Mouse (Mus musculus) hindbrain, embryonic 14.5 days (tissue): ENCODE measurements around the gene Orai2. TPM values are rescaled to one million over a fixed set of nuclear protein-coding genes. Genes with fewer than 3 reads are reported as not detected.
"Not testable (repeated sequence)": the region's sequence is repeated elsewhere in the genome, so short reads cannot be mapped to it uniquely, and the experiment has no call there.

Source experiments
- ATAC-seq: fragments of 200-750 bp; cut with Nextera tagmentation; 2 replicates; pipeline ENCODE4 v1.8.0; 2017; ENCODE audit warnings: moderate number of reproducible peaks, mild to moderate bottlenecking, moderate TSS enrichment, moderate library complexity; ENCODE audit not compliant: low FRiP score
- DNase-seq: peaks from one replicate; pipeline ENCODE4 v3.0.0-alpha.2; 2015; ENCODE audit warnings: low spot score
- H3K27ac ChIP-seq: fragments of 300-500 bp; sonication (generic); 2 replicates; pipeline ENCODE4 v1.5.1; 2014; ENCODE audit warnings: mild to moderate bottlenecking, moderate library complexity
- H3K27me3 ChIP-seq: fragments of 300-500 bp; sonication (generic); 2 replicates; pipeline ENCODE4 v1.6.1; 2014; ENCODE audit warnings: mild to moderate bottlenecking, low read length, mixed read lengths; ENCODE audit not compliant: control insufficient read depth, insufficient read depth
- H3K36me3 ChIP-seq: fragments of 300-500 bp; sonication (generic); replicated peaks from 2 replicates; pipeline ENCODE4 v1.6.1; 2014; ENCODE audit not compliant: control insufficient read depth, insufficient read depth
- H3K4me1 ChIP-seq: fragments of 300-500 bp; sonication (generic); replicated peaks from 2 replicates; pipeline ENCODE4 v1.6.1; 2014; ENCODE audit warnings: antibody characterized with exemption, low read length, mixed read lengths; ENCODE audit not compliant: control insufficient read depth, insufficient read depth
- H3K4me2 ChIP-seq: fragments of 300-500 bp; sonication (generic); replicated peaks from 2 replicates; pipeline ENCODE4 v1.6.1; 2014; ENCODE audit warnings: mild to moderate bottlenecking, moderate library complexity
- H3K4me3 ChIP-seq: fragments of 300-500 bp; sonication (generic); replicated peaks from 2 replicates; pipeline ENCODE4 v1.5.1; 2014; ENCODE audit warnings: mild to moderate bottlenecking, low read length
- H3K9ac ChIP-seq: fragments of 300-500 bp; sonication (generic); 2 replicates; pipeline ENCODE4 v1.6.1; 2014
- H3K9me3 ChIP-seq: fragments of 300-500 bp; sonication (generic); 2 replicates; pipeline ENCODE4 v1.6.1; 2016; ENCODE audit warnings: low read length; ENCODE audit not compliant: control insufficient read depth
- WGBS: fragments of 180-500 bp; shearing (Covaris S2); extraction: QIAGEN DNeasy Blood & Tissue Kit; methylation state at CpG from one replicate; pipeline ENCODE4 v1.1.7; 2014; 5-methylcytosine and 5-hydroxymethylcytosine counted together
- polyA plus RNA-seq: library from polyadenylated mRNA; unstranded; fragments of >200 nt; fragmentation: Nextera tagmentation; extraction: Ambion mirVana; gene quantifications from 2 replicates; pipeline ENCODE4 v1.2.1, GENCODE M21; 2014

Gene Orai2
- polyA plus RNA-seq, 1 experiment from 2014 or later = 34.6 TPM

DNA sequence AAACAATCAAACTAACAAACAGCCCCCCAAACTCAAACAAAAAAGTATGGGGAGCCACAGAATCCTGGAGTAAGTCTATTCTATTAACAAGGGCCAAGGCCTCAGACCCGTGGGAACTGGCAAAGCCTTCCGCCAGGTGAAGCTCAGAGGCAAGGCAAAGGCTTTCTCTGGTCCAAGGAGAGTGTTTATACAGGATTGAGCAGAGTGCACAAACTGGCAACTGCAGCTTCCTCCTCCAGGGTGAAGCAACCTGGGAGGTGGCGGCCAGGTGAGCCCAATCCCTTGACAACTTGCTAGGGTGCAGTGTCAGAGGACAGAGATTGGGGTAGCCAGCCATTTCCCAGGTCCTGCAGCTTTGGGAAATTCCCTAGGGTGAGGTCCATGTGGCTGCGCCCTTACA is 3.2 kb downstream of the Orai2 start:
- Histone ChIP-seq H3K4me3 (no peak overlapping the region), H3K27me3 (no peaks in the 10 kb centered on the region), H3K4me2 (no peak overlapping the region), H3K9ac (no peak overlapping the region), H3K36me3 (peaks cover 5% of the 10 kb centered on the region), H3K4me1 (peaks cover 17% of the 10 kb centered on the region), H3K27ac (no peak overlapping the region), H3K9me3 (no peaks in the 10 kb centered on the region)
- DNase-seq = no peak
- WGBS = 93% methylated on average over 4 of the region's 4 CpGs
- no peak for ATAC-seq

DNA sequence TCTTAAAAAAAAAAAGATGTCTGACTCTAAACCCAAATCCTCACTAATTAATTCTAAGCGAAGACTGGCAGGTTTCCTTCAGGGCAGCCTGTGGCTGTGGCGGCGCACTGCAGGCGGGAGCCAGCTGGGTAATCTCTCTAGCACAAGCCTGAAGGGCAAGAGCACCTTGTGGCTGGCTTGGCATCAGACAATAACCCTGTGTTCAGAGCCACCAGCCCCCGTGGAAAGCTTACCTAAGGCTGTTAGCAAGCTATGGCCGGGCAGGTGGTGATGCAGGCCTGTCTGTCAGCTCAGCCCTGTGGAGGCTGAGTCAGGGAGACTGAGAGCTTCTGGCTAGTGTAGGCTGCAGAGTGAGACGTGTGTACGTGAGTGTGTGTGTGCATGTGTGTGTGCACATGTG is 5.3 kb downstream of the Orai2 start:
- DNase-seq = no peak

DNA sequence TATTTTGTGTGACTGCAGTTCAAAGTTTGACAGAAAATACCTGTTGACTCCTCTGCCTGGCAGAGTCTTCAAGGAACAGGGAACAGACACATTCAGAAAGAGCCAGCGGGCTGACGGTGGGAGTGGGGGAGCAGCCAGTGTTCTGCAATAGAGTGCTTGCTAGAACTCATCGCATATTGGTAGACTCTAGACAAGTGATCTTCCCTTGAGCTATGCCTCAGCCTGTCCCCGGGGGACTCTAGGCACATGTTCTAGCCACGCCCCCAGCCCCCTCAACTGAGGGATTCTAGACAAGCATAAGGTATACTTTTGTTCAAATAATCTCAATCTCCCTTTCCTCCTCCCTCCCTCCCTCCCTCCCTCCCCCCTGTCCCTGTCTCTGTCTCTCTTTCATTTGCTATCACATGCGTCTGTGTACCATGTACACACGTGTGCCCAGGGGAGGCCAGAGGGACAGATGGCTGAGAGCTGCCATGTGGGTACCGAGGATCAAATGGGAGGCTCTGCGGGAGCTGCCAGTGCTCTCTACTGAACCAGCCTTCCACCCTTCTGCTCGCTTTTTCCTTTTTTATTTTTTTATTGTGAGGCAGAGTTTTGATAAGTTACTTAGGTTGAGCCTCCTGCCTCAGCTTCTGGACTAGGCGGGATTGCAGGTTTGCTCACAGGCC is 6.6 kb downstream of the Orai2 start:
- Histone ChIP-seq H3K4me3 (no peak overlapping the region), H3K9me3 (no peaks in the 10 kb centered on the region), H3K27me3 (no peaks in the 10 kb centered on the region), H3K4me2 (no peak overlapping the region), H3K9ac (no peak overlapping the region), H3K36me3 (peaks cover 17% of the 10 kb centered on the region), H3K4me1 (no peaks in the 10 kb centered on the region), H3K27ac (no peak overlapping the region)
- no peak for DNase-seq
- ATAC-seq = no peak
- WGBS = 67% methylated on average over 11 of the region's 11 CpGs

More for the DNA sequence above, 5.3 kb downstream of the Orai2 start:
- Histone ChIP-seq H3K27me3 (no peaks in the 10 kb centered on the region), H3K9ac (no peak overlapping the region), H3K27ac (no peak overlapping the region), H3K36me3 (peaks cover 15% of the 10 kb centered on the region), H3K9me3 (no peaks in the 10 kb centered on the region), H3K4me2 (no peak overlapping the region), H3K4me3 (no peak overlapping the region), H3K4me1 (0 out of 2 replicates have a peak, but pooled peaks cover 6% of the 10 kb centered on the region)
- no peak for ATAC-seq
- 73% methylated on average over 8 of the region's 8 CpGs for WGBS

DNA sequence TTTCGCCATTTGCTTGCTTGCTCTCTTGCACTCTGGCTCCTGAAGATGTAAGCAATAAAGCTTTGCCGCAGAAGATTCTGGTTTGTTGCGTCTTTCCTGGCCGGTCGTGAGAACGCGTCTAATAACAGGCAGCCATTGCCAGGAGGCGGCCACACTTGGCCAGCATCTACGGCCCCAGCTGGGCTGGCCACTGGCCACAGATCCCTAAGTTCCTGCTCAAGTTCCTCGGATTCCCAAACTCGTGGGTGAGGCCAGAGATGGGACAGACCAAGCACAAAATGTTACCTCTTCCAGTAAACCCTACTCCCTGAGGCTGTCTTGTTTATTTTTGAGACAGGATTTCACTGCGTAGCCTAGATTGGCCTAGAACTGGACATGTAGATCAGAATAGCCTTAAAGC is 10.4 kb downstream of the Orai2 start:
- not testable (repeated sequence) for H3K9me3 ChIP-seq, H3K27me3 ChIP-seq, DNase-seq, H3K4me1 ChIP-seq, H3K9ac ChIP-seq, H3K27ac ChIP-seq, H3K4me3 ChIP-seq, H3K4me2 ChIP-seq, ATAC-seq
- WGBS = 90% methylated on average over 11 of the region's 12 CpGs
- peaks cover 12% of the 10 kb centered on the region for H3K36me3 ChIP-seq

DNA sequence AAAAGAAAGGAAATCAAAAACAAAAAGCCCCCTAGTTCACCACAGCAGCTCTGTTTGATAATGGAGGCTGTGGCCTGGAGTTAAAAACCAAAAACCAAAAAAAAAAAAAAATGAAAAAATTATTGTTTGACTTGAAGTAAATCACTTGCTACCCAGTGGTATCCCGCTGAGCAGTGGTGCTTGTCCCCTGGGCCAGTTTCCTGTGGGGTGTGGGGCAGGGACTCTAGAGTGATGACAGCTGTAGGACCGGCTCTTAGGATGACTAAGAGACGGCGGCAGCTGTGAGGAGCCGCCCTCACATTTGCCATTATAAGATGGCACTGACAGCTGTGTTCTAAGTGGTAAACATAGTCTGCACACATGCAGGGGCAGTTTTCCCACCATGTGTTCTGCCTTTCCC is 15.1 kb downstream of the Orai2 start:
- no peaks in the 10 kb centered on the region for H3K4me1 ChIP-seq
- H3K36me3 ChIP-seq = peaks cover 4% of the 10 kb centered on the region; the same call in 1 of the 2 replicates
- no peak overlapping the region for H3K4me3 ChIP-seq
- no peak overlapping the region for H3K9ac ChIP-seq
- ATAC-seq = no peak
- H3K9me3 ChIP-seq = no peaks in the 10 kb centered on the region
- WGBS = 91% methylated on average over 5 of the region's 5 CpGs
- H3K27ac ChIP-seq = no peak overlapping the region
- H3K4me2 ChIP-seq = no peak overlapping the region
- no peak for DNase-seq
- no peaks in the 10 kb centered on the region for H3K27me3 ChIP-seq

DNA sequence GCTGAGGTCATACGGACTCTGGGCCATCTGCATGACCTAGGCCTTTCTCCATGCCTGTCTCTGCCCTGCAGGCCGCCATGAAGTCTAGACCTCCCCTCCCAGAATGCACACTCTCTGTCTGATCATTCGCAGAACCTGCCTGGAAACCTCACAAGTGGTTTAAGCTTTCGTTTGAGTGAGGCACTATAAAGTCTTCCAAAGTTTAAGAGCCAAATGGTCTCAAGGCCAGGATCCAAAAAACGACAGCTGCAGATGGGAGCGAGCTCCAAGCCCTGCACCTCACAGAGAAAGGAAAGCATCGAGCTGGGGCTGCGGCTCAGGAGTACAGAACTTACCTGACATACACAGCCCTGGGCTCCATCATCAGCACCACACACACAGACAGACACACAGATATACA is 18.1 kb downstream of the Orai2 start:
- no peaks in the 10 kb centered on the region for H3K4me1 ChIP-seq
- DNase-seq = no peak
- H3K27ac ChIP-seq = no peak overlapping the region
- no peak overlapping the region for H3K9ac ChIP-seq
- 76% methylated on average over 8 of the region's 8 CpGs for WGBS
- H3K4me3 ChIP-seq = no peak overlapping the region
- no peak overlapping the region for H3K4me2 ChIP-seq
- H3K9me3 ChIP-seq = no peaks in the 10 kb centered on the region
- ATAC-seq = no peak
- H3K27me3 ChIP-seq = no peaks in the 10 kb centered on the region
- H3K36me3 ChIP-seq = no peaks in the 10 kb centered on the region

DNA sequence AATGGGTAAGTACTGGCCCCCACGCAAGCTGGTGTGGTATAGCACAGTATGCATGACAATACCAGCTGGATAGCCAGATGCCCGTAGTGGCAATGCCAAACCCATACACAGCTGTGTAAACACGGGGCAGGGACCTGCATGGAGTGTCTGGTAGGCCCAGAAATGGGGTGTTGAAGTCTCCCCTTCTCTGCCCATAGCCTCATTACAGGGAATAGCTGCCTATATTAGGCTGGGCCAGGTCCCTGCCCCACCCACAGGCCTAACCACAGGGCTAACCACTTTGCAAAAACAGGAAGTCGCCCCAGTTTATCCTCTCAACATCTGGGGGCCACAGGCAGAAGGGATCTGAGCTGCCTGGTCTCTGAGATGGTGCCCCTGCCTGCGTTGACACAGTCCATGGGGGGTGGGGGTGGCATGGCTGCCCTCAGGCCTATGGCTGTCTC is 21.4 kb downstream of the Orai2 start:
- not testable (repeated sequence) for DNase-seq, H3K9ac ChIP-seq, H3K27ac ChIP-seq, H3K36me3 ChIP-seq, H3K4me3 ChIP-seq, H3K9me3 ChIP-seq, H3K4me2 ChIP-seq, ATAC-seq, H3K27me3 ChIP-seq, H3K4me1 ChIP-seq
- WGBS = 78% methylated on average over 5 of the region's 5 CpGs

DNA sequence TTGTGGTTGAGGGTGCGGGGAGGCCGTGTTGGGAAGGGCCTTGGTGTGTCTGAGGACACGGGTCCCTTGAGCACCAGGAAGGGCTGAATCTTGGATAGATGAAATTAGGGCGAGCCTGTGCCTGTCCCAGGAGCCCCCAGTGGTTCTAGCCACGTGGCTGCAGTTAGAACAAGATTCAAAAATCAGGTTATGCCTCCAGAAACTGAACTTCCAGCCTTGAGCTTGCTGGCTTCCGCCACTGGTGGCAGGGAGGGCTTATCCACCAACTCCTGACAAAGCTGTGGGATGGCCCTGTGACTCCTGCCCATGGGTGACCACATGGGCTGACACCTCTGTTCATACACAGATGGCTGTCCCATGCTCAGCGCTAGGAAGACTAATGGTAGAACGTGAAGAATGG is 22.8 kb downstream of the Orai2 start:
- 74% methylated on average over 8 of the region's 8 CpGs for WGBS
- Histone ChIP-seq H3K27me3 (no peaks in the 10 kb centered on the region), H3K36me3 (no peaks in the 10 kb centered on the region), H3K27ac (no peak overlapping the region), H3K4me1 (no peaks in the 10 kb centered on the region), H3K4me2 (no peak overlapping the region), H3K9me3 (no peaks in the 10 kb centered on the region), H3K4me3 (no peak overlapping the region), H3K9ac (no peak overlapping the region)
- DNase-seq = no peak
- no peak for ATAC-seq

DNA sequence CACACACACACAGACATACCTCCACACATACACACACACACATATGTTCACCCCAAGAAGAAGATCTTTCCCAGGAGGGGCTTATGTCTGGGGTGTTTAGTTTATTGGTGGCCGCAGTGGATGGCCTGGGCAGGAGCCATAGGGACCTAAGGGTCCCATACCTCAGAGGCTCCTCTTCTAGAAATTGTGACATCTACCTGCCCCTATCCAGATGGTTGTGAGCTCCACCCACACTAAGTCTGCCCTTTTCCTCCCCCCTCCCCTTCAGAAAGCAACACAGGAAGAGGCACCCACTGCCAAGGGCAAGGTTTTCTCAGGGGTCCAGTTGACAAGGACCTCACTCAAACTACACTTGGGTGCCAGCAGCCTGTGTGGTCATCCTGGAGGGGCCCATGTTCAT is 23.6 kb downstream of the Orai2 start:
- Histone ChIP-seq H3K27me3 (no peaks in the 10 kb centered on the region), H3K9ac (no peak overlapping the region), H3K27ac (no peak overlapping the region), H3K9me3 (no peaks in the 10 kb centered on the region), H3K4me1 (no peaks in the 10 kb centered on the region), H3K4me2 (no peak overlapping the region), H3K36me3 (peaks cover 7% of the 10 kb centered on the region; the same call in 1 of the 2 replicates), H3K4me3 (no peak overlapping the region)
- DNase-seq = no peak
- WGBS = 92% methylated on average over 1 of the region's 1 CpGs
- no peak for ATAC-seq
